Mouse (Mus musculus) thymus, postnatal 10 days (tissue): ENCODE results near the gene Sgo2a.
"Not testable (repeated sequence)": the region's sequence is repeated elsewhere in the genome, so short reads cannot be mapped to it uniquely, and the experiment has no call there.

ENCODE experiments used
- DNase-seq, 2 experiments: peaks; one replicate each; pipeline ENCODE4 v3.0.0; 2021; ENCODE audit warnings: low spot score in 2 of 2

Sgo2a gene

DNA sequence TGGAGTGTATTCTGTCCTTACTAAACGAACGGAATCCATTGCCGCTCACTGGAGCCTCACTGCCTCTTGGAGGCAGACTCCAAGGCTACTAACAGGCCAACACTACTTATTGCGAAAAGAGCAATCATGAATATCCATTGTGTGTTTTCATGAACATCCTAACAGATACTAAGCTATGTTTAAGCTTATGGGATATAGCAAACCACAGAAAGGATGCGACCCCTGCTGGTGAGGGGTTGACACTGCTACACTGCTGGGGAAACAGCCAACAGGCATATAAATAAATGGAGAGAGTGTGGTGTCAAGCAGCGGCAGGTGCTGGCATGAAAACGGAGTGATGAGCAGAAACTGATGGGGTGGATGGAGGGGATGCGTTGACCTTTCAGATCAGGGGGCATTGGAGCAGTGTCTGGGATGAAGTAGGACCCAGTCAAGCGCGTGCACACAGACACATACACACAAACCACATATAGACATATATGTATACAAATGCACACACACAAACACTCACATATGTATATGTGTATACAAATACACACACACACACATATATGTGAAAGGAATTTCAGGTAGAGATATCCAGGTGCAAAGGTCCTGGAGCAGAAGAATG is 35.5 kb downstream of the Sgo2a start:
- DNase-seq: peak; percentile 35 to 72

- DNase-seq: not testable (repeated sequence)
Observed at GRCm38 (mm10) chr1:58037306-58037705, 41.5 kb downstream of the Sgo2a start.

- no peak for DNase-seq
Observed at GRCm38 (mm10) chr1:58045076-58045475, 49.3 kb downstream of the Sgo2a start.

- no peak for DNase-seq
Observed at GRCm38 (mm10) chr1:58045546-58045945, 49.8 kb downstream of the Sgo2a start.

GRCm38 (mm10) chr1:58046721-58047290 is 51.0 kb downstream of the Sgo2a start:
- no peak for DNase-seq

DNA sequence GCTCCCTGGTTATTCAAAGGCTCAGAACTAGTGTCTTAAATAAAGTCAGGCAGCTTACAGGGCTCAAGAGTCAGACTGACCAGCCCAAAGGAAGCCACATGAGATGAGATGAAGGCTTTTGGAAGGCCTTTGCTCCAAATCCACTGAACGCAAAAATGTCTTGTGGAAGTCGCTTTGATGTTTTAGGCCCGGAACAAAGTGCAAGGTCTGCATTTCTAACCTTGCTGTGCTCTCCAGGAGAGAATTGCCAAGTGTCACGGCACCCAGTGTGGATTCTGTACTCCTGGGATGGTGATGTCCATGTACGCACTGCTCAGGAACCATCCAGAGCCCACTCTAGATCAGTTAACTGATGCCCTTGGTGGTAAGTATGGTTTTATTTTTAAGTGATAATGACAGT is 53.4 kb downstream of the Sgo2a start:
- DNase-seq: no peak

- no peak for DNase-seq
Observed at GRCm38 (mm10) chr1:58055598-58055997, 59.8 kb downstream of the Sgo2a start.

DNA sequence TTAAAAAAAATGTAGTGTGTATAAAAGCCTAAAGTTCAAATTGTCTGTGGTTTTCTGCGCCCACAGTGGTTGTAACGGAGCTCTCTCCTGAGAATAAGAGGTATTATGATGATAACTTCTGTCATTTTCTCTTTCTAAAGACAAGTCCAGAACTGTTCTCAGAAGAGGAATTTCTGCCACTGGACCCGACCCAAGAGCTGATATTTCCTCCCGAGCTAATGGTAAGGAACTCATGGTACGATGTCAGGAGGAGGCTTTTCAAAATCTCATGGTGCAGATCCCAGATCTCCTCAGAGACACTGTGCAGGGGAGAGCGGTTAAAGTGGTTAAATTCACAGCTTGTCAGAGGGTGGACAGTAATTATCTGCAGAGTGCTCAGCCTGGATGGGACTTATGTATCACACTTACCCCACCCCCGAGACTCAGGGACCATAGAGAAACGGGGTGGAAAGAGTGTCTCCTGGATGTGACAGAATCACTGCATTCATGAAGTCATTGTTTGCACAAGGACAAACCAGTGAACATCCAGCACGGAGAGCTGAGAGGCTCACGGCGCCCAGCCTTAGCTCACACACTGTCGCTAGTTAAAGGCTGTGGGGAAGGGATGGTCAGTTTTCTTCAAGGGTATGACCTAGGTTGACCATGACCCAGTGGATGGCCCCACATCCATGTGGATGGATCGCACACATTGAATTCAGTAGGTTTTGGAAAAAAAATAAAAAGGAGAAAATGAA is 60.5 kb downstream of the Sgo2a start:
- no peak for DNase-seq

- DNase-seq: no peak
Observed at GRCm38 (mm10) chr1:58056939-58057338, 61.2 kb downstream of the Sgo2a start.

DNA sequence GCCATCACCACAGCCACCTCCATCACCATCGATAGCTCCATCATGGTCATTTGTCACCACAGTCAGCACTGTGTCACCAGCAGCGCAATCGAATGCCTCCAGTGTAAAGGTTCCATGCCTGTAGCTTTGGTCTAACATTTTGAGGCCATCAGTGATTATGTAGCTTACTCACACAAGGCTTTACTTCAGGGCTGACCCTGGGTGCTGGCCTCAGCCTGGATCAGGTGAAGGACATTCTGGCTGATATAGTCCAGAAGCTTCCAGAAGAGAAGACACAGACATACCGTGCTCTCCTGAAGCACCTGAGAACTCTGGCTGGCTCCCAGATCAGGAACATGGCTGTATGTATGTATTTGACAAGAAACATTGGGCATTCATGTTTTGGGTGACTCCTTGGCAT is 63.1 kb downstream of the Sgo2a start:
- no peak for DNase-seq

DNA sequence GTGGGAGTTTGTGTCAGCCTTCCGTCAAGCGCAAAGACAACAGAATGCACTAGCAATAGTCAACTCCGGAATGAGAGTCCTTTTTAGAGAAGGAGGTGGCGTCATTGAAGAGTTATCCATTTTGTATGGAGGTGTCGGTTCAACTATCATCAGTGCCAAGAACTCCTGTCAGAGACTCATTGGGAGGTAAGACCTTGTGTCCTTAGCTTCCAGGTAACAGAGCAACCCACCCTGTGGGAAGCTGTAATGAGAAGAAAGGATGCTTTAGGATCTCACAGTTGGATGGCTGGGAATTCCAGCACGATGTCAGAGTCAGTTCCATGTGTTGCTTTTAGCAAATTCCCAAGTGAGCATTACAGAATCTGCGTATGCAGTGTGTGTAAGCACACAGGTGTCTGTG is 66.4 kb downstream of the Sgo2a start:
- DNase-seq: no peak

- DNase-seq: no peak
Observed at GRCm38 (mm10) chr1:58065151-58065550, 69.4 kb downstream of the Sgo2a start.

- DNase-seq: no peak
Observed at GRCm38 (mm10) chr1:58065606-58066005, 69.8 kb downstream of the Sgo2a start.

GRCm38 (mm10) chr1:58069181-58069580 is 73.4 kb downstream of the Sgo2a start:
- no peak for DNase-seq

DNA sequence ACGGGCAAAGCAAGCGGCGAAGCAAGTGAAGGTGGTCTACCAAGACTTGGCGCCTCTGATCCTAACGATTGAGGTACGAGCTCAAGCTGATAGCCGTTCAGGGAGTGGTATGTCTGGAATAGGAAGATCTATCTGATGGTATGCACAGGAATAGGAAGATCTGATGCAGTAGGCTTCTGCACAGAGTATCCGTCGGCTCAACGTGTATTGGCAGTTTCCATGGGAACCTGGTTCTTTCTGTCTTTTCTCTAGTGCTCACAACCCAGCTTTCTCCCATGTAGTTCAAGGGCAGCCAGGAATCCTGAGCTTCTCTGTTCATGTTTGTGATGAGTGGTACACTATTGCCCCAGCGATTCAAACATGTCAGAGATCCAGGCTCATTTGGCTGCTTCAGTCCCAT is 74.3 kb downstream of the Sgo2a start:
- DNase-seq: no peak

DNA sequence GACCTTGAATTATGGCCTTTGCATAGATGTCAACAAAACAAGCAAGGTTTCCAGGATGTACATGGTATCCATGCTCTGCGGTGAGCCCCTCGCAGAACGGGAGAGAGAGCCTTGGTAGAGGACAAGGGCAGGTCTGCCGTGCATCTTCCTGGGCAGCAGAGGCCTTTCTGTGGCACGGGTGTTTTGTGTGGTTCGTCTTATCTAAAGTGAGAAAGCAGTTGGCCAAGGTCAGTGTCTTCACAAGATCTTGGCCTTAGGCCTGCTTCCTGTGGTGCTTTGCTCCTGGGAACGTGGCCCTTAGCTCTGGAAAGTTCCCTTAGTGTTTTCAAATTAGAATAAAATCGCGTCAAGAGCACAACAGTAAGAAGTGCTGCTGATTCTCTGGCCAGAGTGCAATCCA is 75.2 kb downstream of the Sgo2a start:
- DNase-seq: no peak

DNA sequence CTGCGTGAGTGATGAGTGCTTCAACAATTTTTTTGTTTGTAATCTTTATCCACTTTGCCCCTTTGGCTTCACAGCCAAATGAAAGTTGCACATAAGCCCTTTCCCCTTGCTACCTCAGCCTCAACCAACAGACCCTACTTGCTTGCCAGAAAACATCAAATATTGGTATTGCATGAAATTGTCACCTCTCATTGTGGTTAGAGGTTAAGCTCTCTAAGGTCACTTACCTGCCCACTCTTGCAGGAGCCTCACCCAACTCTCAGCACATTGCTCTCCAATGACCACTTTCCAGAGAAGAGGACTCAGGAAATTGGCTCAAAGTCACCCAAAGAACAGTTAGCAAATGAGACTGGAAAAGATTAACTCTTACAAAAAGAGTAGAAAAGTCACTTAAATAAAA is 75.7 kb downstream of the Sgo2a start:
- no peak for DNase-seq

GRCm38 (mm10) chr1:58072416-58072815 is 76.6 kb downstream of the Sgo2a start:
- no peak for DNase-seq

DNA sequence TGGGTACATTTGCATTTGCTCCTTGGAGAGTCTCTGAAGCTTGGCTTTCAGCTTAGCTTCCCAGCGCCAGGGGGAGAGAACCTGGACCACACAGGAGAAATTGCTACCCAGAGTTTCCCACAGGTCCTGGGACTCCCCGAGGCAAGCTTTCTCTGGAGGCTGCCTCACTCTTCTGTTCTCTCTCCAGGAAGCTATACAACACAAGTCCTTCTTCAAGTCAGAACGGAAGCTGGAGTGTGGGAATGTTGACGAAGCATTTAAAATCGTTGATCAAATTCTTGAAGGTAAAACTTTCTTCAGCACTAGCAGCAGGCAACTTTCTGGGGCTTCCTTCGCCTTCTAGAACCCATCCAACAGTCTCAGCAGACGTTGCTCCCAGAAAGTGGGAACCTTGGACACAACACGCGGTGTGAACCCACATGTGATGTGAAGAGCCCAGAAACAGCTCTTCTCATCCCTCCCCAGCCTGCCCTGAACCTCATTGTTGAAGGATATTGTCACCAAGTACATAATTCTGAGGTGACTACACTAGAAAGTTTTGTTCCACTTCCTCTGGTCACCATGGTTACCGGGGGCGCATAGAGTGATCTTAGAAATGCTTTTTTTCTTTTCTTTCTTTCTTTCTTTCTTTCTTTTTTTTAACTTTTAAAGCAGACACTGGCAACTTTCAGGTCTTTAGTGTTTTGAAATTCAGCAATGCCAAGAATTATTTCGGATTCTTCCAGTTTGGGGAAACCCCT is 77.4 kb downstream of the Sgo2a start:
- no peak for DNase-seq

DNA sequence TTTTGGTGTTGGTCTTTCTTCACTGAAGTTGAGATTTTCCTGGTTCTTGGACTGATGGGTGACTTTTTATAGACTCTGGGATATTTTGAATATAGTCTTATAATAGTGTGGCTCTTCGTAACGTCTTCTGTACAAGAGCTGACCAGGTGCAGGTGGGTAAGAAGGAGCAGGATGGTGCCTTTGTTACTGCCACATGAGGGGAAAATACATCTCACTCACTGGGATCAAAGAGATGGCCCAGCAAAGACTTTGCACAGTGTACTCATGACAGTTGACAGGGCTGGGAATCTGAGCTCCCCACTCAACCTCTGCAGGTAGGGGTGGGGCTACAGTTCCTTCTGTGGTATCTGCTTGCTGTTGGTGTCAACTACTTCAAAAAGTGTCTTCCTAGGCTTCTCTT is 78.5 kb downstream of the Sgo2a start:
- no peak for DNase-seq
